Mouse (Mus musculus): ENCODE results near the gene Pcsk4.
A peak's percentile ranks its signal among the peaks of the same experiment; 100 is the strongest.

The Pcsk4 gene

DNA sequence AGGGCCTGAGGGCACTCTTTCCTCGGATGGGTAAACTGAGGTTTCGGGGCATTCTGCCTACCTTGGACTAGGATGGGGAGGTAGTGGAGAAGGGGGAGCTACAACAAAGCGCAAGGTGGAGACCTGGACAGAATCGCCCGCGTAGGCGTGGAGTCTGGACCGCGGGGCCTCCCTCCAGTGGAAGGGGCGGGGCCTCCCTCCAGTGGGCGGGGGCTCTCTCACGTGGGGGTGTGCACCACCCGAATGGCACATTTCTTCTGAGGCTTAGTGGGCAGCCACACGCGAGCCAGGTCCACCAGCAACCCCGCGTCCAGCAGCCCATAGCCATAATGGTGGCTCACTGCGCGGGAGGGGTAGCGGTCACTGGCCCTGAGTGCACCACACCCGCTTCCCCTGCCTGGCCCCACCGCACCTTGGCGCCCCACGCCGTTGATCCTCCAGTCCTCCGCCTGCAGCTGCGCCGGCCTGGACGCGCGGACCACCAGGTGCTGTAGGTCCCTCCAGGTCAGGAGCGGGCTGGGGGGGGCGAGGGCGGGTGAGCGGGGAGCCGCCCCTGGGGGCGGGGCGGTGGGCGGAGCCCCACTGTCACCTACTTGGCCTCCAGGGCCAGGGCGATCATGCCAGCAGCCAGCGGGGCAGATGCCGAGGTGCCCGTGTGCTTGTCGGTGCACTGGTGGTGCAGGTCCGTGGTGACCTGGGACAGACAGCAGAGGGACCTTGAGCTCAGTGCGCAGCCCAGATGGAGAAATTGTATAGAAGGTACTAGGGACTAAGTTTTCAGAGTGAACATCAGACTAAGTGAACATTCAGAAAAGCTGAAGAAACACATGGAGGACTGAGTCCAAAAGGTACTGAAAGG, 5.8 kb downstream of the Pcsk4 start:
- DNase-seq (ENCODE audit: extremely low read depth, low read depth): no peak

DNA sequence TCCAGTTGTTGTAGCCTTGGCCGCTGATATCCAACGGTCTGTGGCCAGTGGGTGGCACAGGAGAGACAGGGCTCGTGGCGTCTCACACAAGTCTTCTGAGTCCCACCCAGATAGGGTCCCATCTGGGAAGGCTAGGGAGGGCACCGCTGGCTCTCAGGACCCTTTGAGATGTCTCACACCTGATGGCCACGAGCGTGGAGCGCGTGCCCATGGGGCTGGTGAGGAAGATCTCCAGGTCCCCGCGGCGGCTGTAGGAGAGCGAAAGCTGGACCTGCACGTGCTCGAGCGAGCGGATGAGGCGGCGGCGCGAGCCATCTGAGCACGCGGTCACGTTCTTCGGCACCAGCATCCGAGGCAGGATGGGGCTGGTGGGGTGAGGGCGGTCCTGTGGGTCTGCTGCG, 6.5 kb downstream of the Pcsk4 start:
- DNase-seq (ENCODE audit: extremely low read depth, low read depth): no peak

DNA sequence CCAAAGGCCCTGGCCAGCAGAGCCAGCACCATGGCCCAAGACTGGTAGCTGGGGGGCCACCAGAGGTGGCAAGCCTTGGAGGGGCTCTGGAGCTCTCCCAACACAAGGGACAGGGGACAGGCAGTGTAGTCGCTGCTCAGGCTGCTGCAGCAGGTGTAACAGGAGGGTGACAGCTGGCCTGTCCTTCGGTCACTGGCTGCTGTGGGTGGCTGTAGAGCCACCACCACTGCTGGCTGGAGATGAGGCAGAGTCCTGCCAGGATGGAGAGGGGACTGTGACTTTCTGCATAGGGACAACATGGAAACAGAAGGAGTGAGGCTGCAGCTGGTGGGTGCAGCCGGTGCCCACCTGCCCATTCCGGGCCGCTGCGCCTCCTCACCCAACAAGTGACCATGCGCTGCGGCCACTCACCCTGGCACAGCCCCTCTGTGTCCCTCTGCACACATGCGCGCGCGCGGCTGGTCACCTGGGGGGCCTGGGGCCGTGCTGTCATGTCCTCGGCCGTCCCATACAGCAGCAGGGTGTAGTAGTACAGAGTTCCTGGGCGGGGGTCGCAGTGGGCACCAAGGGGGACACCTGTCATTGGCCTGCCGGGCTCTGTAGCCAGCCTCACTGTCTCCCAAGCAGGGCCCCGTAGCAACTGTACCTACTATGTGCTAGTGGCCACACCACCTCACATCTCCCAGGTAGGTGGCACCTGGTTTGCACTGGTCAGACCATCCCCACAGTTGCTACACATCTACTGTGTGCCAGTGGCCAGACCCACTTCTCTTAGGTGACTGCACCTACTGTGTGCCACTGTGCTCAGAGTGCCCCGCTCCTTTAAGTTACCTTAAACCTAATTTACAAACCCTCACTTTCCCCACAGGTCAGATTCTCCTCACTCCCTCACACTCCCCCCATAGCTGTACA, 7.4 kb downstream of the Pcsk4 start:
- no peak for DNase-seq (ENCODE audit: extremely low read depth, low read depth)

DNA sequence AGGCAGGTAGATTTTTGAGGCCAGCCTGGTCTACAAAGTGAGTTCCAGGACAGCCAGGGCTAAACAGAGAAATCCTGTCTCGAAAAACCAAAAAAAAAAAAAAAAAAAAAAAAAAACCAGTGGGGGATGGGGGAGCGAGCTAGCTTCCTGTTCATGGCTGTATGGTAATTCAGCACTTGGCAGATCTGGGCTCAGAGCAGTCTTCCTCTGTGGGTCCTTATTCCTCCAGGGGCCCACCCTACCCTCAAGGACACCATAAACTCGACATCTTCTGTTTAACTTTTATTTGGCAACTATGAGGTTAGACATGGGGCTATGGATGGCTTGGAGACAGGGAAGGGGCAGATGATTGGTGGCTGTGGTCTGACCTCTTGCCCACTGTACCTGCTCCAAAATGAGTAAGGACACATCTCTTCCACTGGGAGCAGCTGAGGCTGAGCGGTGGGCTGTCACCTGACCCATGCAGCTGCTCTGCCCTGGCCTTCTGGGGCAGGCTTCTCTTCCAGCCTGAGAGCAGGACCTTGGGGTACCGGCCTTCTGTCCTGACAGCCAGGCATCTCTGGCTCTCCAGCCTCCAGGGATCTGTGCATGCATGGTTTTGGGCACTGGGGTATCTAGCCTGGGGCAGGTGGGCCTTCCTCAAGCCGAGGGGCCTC, 8.2 kb downstream of the Pcsk4 start:
- no peak for DNase-seq (ENCODE audit: extremely low read depth, low read depth)

DNA sequence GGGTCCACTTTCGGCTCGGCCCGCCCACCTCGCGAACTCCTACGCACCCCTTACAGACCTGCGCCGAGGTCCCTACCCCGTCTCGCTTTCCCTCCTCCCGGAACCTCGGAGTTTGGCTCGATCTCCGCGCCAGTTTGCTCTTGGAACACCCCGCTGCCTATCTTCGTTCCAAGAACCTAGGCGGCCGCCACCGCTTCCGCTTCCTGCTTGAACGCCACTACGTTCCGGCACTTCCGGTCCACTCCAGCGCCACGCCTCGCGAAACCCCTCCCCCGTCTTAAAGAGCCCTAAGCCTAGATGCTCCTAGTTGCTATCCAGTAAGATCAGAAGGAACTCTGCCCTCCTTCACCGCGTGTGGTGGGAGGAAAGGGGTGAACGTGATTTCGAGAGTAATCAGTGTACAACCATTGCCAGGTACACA, 8.9 kb downstream of the Pcsk4 start, which contains the start of gene 2310011J03Rik:
TSS of gene 2310011J03Rik (minus strand) at position 198 of the 421 bp plus-strand sequence.
- DNase-seq (ENCODE audit: extremely low read depth, low read depth): peak; percentile 86

DNA sequence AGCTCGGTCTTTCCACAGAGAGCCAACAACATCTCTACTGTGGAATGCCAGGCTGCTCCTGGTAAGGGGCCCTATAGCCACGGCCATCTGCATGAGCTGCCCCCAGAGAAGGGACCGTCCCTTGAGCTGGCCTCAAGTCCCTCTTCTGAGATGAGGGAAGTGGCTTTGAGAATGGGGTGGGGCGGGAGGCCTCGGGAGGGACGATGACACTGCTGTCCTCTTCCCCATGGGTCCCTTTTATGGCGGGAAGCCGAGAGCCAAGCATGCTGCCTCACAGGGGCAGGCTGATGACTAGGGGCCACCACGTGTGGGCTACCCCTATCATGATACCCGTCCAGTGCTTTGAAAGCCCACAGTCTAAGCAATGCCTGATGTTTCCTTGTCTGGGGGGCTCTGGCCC, 12.3 kb downstream of the Pcsk4 start:
- DNase-seq (ENCODE audit: extremely low read depth, low read depth): no peak

DNA sequence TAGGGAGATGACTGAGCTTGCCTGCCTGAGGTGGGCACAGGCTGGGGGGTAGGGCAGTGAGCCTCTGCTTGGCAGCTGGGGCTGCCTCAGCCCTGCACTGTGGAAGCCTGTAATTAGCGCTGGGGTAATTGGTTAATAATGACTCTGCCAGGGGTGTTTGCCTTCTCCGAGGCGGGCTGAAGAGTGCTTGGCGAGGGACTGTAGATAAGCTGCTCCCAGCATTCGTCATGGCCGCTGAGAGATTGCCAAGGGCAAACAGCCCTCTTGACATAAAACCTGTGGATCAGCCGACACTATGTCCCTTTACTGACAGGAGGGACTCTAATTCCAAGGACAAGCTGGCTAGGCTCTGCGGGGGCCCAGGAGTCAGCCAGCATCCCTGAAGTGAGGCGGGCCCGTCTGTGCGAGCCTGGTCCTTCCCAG, 12.9 kb downstream of the Pcsk4 start:
- no peak for DNase-seq (ENCODE audit: extremely low read depth, low read depth)

DNA sequence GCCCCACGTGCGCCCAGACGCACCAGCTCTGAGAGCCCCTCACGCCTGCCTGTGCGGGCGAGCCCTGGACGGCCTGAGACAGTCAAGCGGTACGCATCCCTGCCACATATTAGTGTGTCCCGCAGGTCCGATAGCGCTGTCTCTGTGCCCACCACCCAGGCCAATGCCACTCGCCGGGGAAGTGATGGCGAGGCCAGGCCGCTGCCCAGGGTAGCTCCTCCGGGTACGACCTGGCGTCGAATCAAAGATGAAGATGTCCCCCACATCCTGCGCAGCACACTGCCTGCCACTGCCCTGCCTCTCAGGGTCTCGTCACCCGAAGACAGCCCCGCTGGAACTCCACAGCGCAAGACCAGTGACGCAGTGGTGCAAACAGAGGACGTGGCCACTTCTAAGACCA, 14.0 kb downstream of the Pcsk4 start:
- no peak for DNase-seq (ENCODE audit: extremely low read depth, low read depth)

DNA sequence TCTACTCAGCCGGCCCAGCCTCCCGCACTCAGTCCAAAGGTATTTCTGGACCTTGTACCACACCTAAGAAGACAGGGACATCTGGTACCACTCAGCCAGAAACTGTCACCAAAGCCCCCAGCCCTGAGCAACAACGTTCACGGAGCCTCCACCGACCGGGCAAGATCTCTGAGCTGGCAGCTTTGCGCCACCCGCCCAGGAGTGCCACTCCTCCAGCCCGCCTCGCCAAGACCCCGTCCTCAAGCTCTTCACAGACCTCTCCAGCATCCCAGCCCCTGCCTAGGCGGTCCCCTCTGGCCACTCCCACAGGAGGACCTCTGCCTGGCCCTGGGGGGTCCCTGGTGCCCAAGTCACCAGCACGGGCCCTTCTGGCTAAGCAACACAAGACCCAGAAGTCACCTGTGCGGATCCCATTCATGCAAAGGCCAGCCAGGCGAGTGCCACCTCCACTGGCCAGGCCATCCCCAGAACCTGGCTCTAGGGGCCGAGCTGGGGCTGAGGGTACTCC, 14.8 kb downstream of the Pcsk4 start:
- DNase-seq (ENCODE audit: extremely low read depth, low read depth): no peak

DNA sequence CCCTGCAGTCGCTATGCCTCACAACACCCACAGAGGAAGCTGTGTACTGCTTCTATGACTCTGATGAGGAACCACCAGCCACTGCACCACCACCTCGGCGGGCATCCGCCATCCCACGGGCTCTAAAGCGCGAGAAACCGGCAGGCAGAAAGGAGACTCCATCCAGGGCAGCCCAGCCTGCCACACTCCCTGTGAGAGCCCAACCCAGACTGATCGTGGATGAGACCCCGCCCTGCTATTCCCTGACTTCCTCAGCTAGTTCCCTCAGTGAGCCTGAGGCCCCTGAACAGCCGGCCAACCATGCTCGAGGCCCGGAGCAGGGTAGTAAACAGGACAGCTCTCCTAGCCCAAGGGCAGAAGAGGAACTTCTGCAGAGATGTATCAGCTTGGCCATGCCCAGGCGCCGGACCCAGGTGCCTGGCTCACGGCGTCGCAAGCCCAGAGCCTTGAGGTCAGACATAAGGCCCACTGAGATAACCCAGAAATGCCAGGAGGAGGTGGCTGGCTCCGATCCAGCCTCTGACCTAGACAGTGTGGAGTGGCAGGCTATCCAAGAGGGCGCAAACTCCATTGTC, 15.6 kb downstream of the Pcsk4 start:
- no peak for DNase-seq (ENCODE audit: extremely low read depth, low read depth)

DNA sequence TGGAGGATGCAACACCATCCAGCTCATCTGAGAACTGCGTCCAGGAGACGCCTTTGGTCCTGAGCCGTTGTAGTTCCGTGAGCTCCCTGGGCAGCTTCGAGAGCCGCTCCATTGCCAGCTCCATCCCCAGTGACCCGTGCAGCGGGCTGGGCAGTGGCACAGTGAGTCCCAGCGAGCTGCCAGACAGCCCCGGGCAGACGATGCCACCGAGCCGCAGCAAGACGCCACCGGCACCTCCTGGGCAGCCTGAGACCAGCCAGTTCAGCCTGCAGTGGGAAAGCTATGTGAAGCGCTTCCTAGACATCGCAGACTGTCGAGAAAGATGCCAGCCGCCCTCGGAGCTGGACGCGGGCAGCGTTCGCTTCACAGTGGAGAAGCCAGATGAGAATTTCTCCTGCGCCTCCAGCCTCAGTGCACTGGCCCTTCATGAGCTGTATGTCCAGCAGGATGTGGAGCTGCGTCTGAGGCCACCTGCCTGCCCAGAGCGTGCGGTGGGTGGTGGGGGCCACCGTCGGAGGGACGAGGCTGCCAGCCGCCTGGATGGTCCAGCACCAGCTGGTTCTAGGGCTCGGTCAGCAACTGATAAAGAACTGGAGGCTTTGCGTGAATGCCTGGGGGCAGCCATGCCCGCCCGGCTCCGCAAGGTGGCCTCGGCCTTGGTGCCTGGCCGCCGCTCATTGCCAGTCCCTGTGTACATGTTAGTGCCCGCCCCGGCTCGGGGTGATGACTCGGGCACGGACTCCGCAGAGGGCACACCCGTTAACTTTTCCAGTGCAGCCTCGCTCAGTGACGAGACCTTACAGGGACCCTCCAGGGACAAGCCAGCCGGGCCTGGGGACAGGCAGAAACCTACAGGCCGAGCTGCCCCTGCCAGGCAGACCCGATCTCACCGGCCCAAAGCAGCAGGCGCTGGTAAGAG, 16.5 kb downstream of the Pcsk4 start:
- no peak for DNase-seq (ENCODE audit: extremely low read depth, low read depth)

DNA sequence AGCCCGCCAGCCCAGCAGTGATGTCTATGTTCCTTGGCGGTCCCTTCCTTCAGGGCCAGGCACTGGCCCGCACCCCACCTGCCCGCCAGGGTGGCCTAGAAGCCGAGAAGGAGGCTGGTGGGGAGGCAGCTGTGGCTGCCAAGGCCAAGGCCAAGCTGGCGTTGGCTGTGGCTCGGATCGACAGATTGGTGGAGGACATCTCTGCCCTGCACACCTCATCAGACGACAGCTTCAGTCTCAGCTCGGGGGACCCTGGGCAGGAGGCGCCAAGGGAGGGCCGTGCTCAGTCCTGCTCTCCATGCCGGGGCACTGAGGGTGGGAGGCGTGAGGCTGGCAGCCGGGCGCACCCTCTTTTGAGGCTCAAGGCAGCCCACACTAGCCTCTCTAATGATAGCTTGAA, 17.7 kb downstream of the Pcsk4 start:
- DNase-seq (ENCODE audit: extremely low read depth, low read depth): no peak

DNA sequence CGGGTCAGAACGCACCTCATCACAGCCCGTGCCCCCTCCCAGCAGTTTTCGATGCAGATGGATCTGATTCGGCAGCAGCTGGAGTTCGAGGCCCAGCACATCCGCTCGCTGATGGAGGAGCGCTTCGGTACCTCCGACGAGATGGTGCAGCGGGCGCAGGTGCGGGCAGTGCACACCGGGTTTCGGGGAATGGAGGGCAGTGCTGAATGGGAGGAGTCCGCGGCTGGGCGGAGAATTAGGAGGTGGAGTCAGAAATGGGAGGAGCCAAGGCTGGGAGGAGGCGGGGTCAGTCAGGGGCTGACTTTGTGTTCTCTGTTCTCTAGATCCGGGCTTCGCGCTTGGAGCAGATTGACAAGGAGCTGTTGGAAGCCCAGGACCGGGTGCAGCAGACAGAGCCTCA, 24.4 kb downstream of the Pcsk4 start:
- DNase-seq (ENCODE audit: extremely low read depth, low read depth): peak; percentile 63

DNA sequence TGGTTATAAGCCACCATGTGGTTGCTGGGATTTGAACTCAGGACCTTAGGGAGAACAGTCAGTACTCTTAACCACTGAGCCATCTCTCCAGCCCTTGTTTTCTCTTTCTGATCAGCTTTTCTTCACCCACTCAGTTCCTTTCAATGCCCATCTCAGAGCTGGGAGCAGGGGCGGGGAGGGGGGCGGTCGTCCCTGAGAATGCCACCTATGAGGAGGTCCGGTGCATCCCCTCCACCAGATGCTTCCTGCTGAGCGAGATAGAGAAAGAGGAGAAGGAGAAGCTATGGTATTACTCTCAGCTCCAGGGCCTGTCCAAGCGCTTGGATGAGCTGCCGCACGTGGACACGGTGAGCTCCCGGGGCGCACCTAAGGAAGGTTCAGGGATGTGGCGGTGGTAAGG, 24.8 kb downstream of the Pcsk4 start:
- DNase-seq (ENCODE audit: extremely low read depth, low read depth): peak; percentile 68

DNA sequence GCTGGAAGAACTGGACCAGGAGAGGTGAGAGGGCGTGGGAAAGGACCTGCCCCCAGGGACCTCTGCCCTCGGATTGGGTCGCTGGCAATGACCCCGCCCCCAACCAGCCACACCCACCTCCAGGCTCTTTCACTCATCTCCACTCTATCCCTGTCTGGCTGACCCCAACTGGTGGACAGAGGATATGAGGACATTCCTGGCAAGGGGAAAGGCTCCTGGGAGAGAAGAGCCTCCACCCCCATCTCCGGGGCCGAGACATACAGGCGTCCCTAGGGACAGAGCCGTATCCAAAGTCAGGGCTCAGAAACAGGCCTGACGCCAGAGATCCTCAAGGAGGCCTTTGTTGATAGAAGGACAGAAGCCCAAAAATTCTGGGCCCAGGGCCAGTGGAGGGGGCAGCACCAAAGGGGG, 26.8 kb downstream of the Pcsk4 start:
- DNase-seq (ENCODE audit: extremely low read depth, low read depth): no peak

DNA sequence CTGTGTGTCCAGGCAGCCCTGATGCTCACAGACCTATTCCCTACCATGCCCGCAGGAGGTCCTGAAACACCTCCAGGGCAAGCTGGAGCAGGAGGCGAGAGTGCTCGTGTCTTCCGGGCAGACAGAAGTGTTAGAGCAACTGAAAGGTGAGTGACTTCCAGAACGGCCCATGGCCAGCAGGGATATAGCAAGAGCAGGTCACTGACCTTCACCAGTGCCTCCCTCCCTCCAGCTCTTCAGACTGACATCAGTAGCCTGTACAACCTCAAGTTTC, 27.3 kb downstream of the Pcsk4 start:
- DNase-seq (ENCODE audit: extremely low read depth, low read depth): no peak

DNA sequence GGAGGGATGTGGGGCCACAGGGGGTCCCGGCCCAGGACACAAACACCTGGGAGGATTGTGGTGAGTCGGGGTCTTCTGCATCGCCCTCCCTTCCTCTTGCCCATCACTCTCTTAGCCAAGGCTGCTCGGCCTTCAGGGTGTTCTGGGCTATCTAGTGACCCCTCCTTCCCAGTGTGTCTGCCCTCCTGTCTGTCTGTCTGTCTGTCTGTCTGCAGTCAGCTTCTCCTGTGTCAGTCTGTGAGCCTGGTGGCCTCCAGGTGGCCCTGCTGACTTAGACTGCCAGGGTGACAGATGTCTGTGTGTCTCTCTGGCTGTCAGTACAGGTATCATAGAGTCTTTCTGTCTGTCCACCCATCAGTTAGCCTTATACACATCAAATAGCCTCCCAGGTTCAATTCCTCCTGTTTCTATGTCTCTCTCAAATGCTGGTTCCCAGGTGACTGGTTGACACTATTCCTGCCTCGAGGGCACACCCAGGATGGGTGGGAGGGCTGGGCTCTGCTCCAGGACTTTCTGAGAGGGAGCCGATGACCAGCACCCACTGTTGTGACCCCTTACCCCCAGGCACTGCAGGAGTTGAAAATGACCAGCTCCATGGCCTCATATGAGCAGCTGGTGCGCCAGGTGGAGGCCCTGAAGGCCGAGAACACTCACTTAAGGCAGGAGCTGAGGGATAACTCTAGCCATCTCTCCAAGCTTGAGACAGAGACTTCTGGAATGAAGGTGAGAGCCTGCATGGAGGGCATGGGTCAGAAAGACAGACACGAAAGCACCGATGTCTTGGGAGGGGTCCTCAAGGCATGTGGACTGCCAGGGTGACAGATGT, 27.8 kb downstream of the Pcsk4 start:
- DNase-seq (ENCODE audit: extremely low read depth, low read depth): no peak

DNA sequence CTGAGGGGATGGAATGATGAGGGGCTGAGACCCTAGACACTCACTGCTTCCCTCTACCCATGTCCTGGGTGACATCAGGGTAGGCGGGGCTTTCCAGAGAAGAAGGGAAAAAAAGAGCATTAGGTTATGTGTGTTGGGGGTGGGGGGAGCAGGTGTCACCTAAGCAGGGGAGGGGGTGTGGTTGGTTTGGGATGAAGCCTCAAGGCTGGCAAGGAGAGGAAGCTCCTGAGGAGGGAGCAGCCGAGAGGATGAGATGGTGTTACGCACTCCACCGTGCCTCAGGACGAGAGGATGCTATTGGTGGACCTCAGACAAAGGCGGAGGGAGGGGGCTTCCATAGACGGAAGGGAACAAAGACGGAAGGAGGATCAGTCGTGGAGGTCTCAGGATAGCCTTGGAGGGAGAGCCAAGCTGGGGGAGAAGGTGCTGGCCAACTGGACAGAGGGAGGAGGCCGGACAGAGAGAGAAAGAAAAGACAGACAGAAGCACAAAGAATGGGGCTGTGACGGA, 28.6 kb downstream of the Pcsk4 start:
- no peak for DNase-seq (ENCODE audit: extremely low read depth, low read depth)

DNA sequence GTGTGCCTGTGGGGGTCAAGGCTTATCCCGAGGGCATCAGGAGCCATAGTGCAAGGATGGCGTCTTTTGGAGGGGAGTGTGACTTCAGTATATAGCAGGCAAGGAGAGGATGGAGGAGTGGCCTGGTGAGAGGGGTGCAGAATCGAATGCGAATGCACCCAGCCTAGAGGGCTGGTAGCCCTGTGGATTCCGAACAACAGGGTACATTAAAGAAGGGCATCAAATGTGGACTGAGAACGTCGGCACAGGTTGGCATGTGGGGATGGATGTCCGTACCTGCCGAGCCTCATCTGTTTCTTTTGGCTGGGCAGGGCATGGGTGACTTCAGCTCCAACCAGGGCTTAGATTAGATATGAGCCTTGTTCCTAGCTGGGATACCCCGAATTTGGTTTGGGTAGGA, 29.5 kb downstream of the Pcsk4 start:
- DNase-seq (ENCODE audit: extremely low read depth, low read depth): no peak
